Mouse (Mus musculus) forebrain, embryonic 13.5 days (tissue): ENCODE measurements around the gene 4932438H23Rik. TPM values are rescaled to one million over a fixed set of nuclear protein-coding genes. Genes with fewer than 3 reads are reported as not detected.
A peak's percentile ranks its signal among the peaks of the same experiment; 100 is the strongest.

Experiments used
- ATAC-seq: fragments of 200-750 bp; cut with Nextera tagmentation; 2 replicates; pipeline ENCODE4 v1.8.0; 2017
- H3K27ac ChIP-seq: fragments of 300-500 bp; sonication (generic); 2 replicates; pipeline ENCODE4 v1.5.1; 2015; ENCODE audit warnings: inconsistent platforms, mild to moderate bottlenecking, moderate library complexity
- H3K27me3 ChIP-seq: fragments of 300-500 bp; sonication (generic); 2 replicates; pipeline ENCODE4 v1.6.1; 2015; ENCODE audit warnings: mild to moderate bottlenecking, inconsistent platforms
- H3K36me3 ChIP-seq: fragments of 300-500 bp; sonication (generic); 2 replicates; pipeline ENCODE4 v1.6.1; 2015; ENCODE audit warnings: mild to moderate bottlenecking, inconsistent platforms; ENCODE audit not compliant: poor library complexity, severe bottlenecking
- H3K4me1 ChIP-seq: fragments of 300-500 bp; sonication (generic); 2 replicates; pipeline ENCODE4 v1.6.1; 2015; ENCODE audit warnings: inconsistent platforms
- H3K4me2 ChIP-seq: fragments of 300-500 bp; sonication (generic); 2 replicates; pipeline ENCODE4 v1.6.1; 2015; ENCODE audit warnings: inconsistent platforms, mild to moderate bottlenecking, moderate library complexity
- H3K4me3 ChIP-seq: fragments of 300-500 bp; sonication (generic); 2 replicates; pipeline ENCODE4 v1.5.1; 2015; ENCODE audit warnings: mild to moderate bottlenecking, inconsistent platforms
- H3K9ac ChIP-seq: fragments of 300-500 bp; sonication (generic); 2 replicates; pipeline ENCODE4 v1.6.1; 2015; ENCODE audit warnings: mild to moderate bottlenecking, inconsistent platforms
- H3K9me3 ChIP-seq: fragments of 300-500 bp; sonication (generic); replicated peaks from 2 replicates; pipeline ENCODE4 v1.6.1; 2016; ENCODE audit warnings: inconsistent platforms
- WGBS: fragments of 180-500 bp; shearing (Covaris S2); methylation state at CpG from one replicate; pipeline ENCODE4 v1.1.7; 2015; 5-methylcytosine and 5-hydroxymethylcytosine counted together
- polyA plus RNA-seq: library from polyadenylated mRNA; unstranded; fragments of >200 nt; fragmentation: Nextera tagmentation; extraction: Ambion mirVana; gene quantifications from 2 replicates; pipeline ENCODE4 v1.2.1, GENCODE M21; 2015

Gene 4932438H23Rik
- 0.68 and 0.93 TPM in 2 replicates for polyA plus RNA-seq

- Histone ChIP-seq H3K4me1 (peaks cover 35% of the 10 kb centered on the region), H3K4me2 (no peak within 1 kb of the TSS), H3K9me3 (no peaks in the 10 kb centered on the region), H3K27me3 (peaks cover 23% of the 10 kb centered on the region), H3K36me3 (no peaks in the 10 kb centered on the region), H3K4me3 (no peak within 1 kb of the TSS), H3K27ac (no peak within 1 kb of the TSS), H3K9ac (no peak within 1 kb of the TSS)
- ATAC-seq = no peak
- 91% methylated on average over 8 of the region's 8 CpGs for WGBS
These were observed at the start of gene 4932438H23Rik for GRCm38 (mm10) chr16:91095022-91095421. Gene 4932438H23Rik, minus strand, starts transcription at chr16:91095122.

- Histone ChIP-seq H3K27ac (peak overlapping the region; percentile 82), H3K4me1 (peaks cover 33% of the 10 kb centered on the region), H3K4me3 (0 out of 2 replicates have a peak overlapping the region, but pooled peaks have one; percentile 4), H3K27me3 (no peaks in the 10 kb centered on the region), H3K9ac (peak overlapping the region; percentile 22; the same call in 1 of the 2 replicates), H3K36me3 (0 out of 2 replicates have a peak, but pooled peaks cover 7% of the 10 kb centered on the region), H3K4me2 (peak overlapping the region; percentile 50), H3K9me3 (peaks cover 22% of the 10 kb centered on the region)
- WGBS = 4% methylated on average over 20 of the region's 20 CpGs
- peak; percentile 34 for ATAC-seq
These were observed 46.2 kb upstream of the 4932438H23Rik start for GRCm38 (mm10) chr16:91140991-91141630.

- H3K27ac ChIP-seq = peak overlapping the region; percentile 97
- peaks cover 33% of the 10 kb centered on the region for H3K4me1 ChIP-seq
- H3K36me3 ChIP-seq = 0 out of 2 replicates have a peak, but pooled peaks cover 7% of the 10 kb centered on the region
- peak; percentile 97 for ATAC-seq
- peaks cover 22% of the 10 kb centered on the region for H3K9me3 ChIP-seq
- peak overlapping the region; percentile 11; the same call in 1 of the 2 replicates for H3K4me3 ChIP-seq
- H3K27me3 ChIP-seq = 0 out of 2 replicates have a peak, but pooled peaks cover 2% of the 10 kb centered on the region
- H3K9ac ChIP-seq = no peak overlapping the region
- H3K4me2 ChIP-seq = peak overlapping the region; percentile 50
- WGBS = 2% methylated on average over 10 of the region's 10 CpGs
These were observed 45.5 kb upstream of the 4932438H23Rik start for GRCm38 (mm10) chr16:91140457-91140856.

GRCm38 (mm10) chr16:91140056-91140455, 45.1 kb upstream of the 4932438H23Rik start:
- ATAC-seq = peak; percentile 83
- H3K4me3 ChIP-seq = peak overlapping the region; percentile 11
- 0 out of 2 replicates have a peak, but pooled peaks cover 2% of the 10 kb centered on the region for H3K27me3 ChIP-seq
- H3K9ac ChIP-seq = 0 out of 2 replicates have a peak overlapping the region, but pooled peaks have one; percentile 47
- H3K36me3 ChIP-seq = 0 out of 2 replicates have a peak, but pooled peaks cover 7% of the 10 kb centered on the region
- peak overlapping the region; percentile 50 for H3K4me2 ChIP-seq
- peak overlapping the region; percentile 97 for H3K27ac ChIP-seq
- H3K4me1 ChIP-seq = peaks cover 33% of the 10 kb centered on the region
- H3K9me3 ChIP-seq = peaks cover 19% of the 10 kb centered on the region
- under 1% methylated on average over 13 of the region's 13 CpGs for WGBS

GRCm38 (mm10) chr16:91139481-91139880, 44.6 kb upstream of the 4932438H23Rik start:
- Histone ChIP-seq H3K9me3 (peaks cover 15% of the 10 kb centered on the region), H3K27me3 (0 out of 2 replicates have a peak, but pooled peaks cover 2% of the 10 kb centered on the region), H3K9ac (peak overlapping the region; percentile 47; the same call in 1 of the 2 replicates), H3K4me1 (peaks cover 33% of the 10 kb centered on the region), H3K36me3 (0 out of 2 replicates have a peak, but pooled peaks cover 5% of the 10 kb centered on the region), H3K4me3 (peak overlapping the region; percentile 11; the same call in 1 of the 2 replicates), H3K27ac (peak overlapping the region; percentile 97), H3K4me2 (peak overlapping the region; percentile 50)
- WGBS = 12% methylated on average over 10 of the region's 10 CpGs
- ATAC-seq = peak; percentile 33

GRCm38 (mm10) chr16:91138736-91139135, 43.8 kb upstream of the 4932438H23Rik start:
- Histone ChIP-seq H3K4me2 (no peak overlapping the region), H3K9ac (no peak overlapping the region), H3K36me3 (no peaks in the 10 kb centered on the region), H3K27ac (peak overlapping the region; percentile 97), H3K27me3 (peaks cover 3% of the 10 kb centered on the region; the same call in 1 of the 2 replicates), H3K9me3 (peaks cover 8% of the 10 kb centered on the region; the same call in 1 of the 2 replicates), H3K4me3 (no peak overlapping the region), H3K4me1 (peaks cover 33% of the 10 kb centered on the region)
- 93% methylated on average over 3 of the region's 3 CpGs for WGBS
- ATAC-seq = no peak

GRCm38 (mm10) chr16:91138151-91138550, 43.2 kb upstream of the 4932438H23Rik start:
- H3K4me3 ChIP-seq = no peak overlapping the region
- peaks cover 7% of the 10 kb centered on the region; the same call in 1 of the 2 replicates for H3K9me3 ChIP-seq
- WGBS = 94% methylated on average over 7 of the region's 7 CpGs
- no peak overlapping the region for H3K27ac ChIP-seq
- H3K4me2 ChIP-seq = no peak overlapping the region
- H3K4me1 ChIP-seq = peaks cover 33% of the 10 kb centered on the region
- H3K9ac ChIP-seq = no peak overlapping the region
- no peak for ATAC-seq
- peaks cover 8% of the 10 kb centered on the region; the same call in 1 of the 2 replicates for H3K27me3 ChIP-seq
- no peaks in the 10 kb centered on the region for H3K36me3 ChIP-seq

GRCm38 (mm10) chr16:91136607-91137006, 41.7 kb upstream of the 4932438H23Rik start:
- no peaks in the 10 kb centered on the region for H3K36me3 ChIP-seq
- H3K27me3 ChIP-seq = peaks cover 10% of the 10 kb centered on the region; the same call in 1 of the 2 replicates

GRCm38 (mm10) chr16:91129916-91130315, 35.0 kb upstream of the 4932438H23Rik start:
- no peak for ATAC-seq
- Histone ChIP-seq H3K4me3 (no peak overlapping the region), H3K27me3 (peaks cover 31% of the 10 kb centered on the region), H3K36me3 (no peaks in the 10 kb centered on the region), H3K9me3 (no peaks in the 10 kb centered on the region), H3K27ac (no peak overlapping the region), H3K4me1 (peaks cover 12% of the 10 kb centered on the region), H3K4me2 (no peak overlapping the region), H3K9ac (no peak overlapping the region)
- 93% methylated on average over 15 of the region's 15 CpGs for WGBS

More at GRCm38 (mm10) chr16:91136607-91137006, 41.7 kb upstream of the 4932438H23Rik start:
- H3K9ac ChIP-seq = no peak overlapping the region
- no peak overlapping the region for H3K4me2 ChIP-seq
- ATAC-seq = no peak
- H3K4me3 ChIP-seq = no peak overlapping the region
- peaks cover 7% of the 10 kb centered on the region; the same call in 1 of the 2 replicates for H3K9me3 ChIP-seq
- 83% methylated on average over 3 of the region's 3 CpGs for WGBS
- no peak overlapping the region for H3K27ac ChIP-seq
- H3K4me1 ChIP-seq = peaks cover 26% of the 10 kb centered on the region

GRCm38 (mm10) chr16:91128431-91128830, 33.5 kb upstream of the 4932438H23Rik start:
- peaks cover 14% of the 10 kb centered on the region for H3K4me1 ChIP-seq
- H3K4me3 ChIP-seq = no peak overlapping the region
- H3K27me3 ChIP-seq = peaks cover 31% of the 10 kb centered on the region
- ATAC-seq = no peak
- no peaks in the 10 kb centered on the region for H3K36me3 ChIP-seq
- 94% methylated on average over 4 of the region's 4 CpGs for WGBS
- H3K9ac ChIP-seq = no peak overlapping the region
- H3K9me3 ChIP-seq = no peaks in the 10 kb centered on the region
- no peak overlapping the region for H3K4me2 ChIP-seq
- H3K27ac ChIP-seq = no peak overlapping the region

- Histone ChIP-seq H3K4me3 (no peak overlapping the region), H3K36me3 (no peaks in the 10 kb centered on the region), H3K4me2 (no peak overlapping the region), H3K27me3 (peaks cover 27% of the 10 kb centered on the region), H3K4me1 (peaks cover 14% of the 10 kb centered on the region), H3K9me3 (no peaks in the 10 kb centered on the region), H3K27ac (no peak overlapping the region), H3K9ac (no peak overlapping the region)
- ATAC-seq = no peak
- WGBS = 88% methylated on average over 8 of the region's 8 CpGs
These were observed 32.0 kb upstream of the 4932438H23Rik start for GRCm38 (mm10) chr16:91126734-91127524.
